Mouse (Mus musculus) myocyte (in vitro differentiated cells): Measurements from ENCODE around the gene Card10. TPM values are rescaled to one million over a fixed set of nuclear protein-coding genes. Genes with fewer than 3 reads are reported as not detected.

Source experiments
- H3K27me3 ChIP-seq: one replicate; pipeline ENCODE4 v1.6.1; 2011; ENCODE audit not compliant: control insufficient read depth, insufficient read depth, insufficient read length
- H3K36me3 ChIP-seq: one replicate; pipeline ENCODE4 v1.6.1; 2011; ENCODE audit not compliant: control insufficient read depth, insufficient read depth
- H3K4me2 ChIP-seq: one replicate; pipeline ENCODE4 v1.6.1; 2011; ENCODE audit warnings: low read depth, control low read depth
- H3K4me3 ChIP-seq: one replicate; pipeline ENCODE4 v1.5.1; 2011; ENCODE audit warnings: mild to moderate bottlenecking, control low read depth, moderate library complexity
- H3K79me2 ChIP-seq: one replicate; pipeline ENCODE4 v1.6.1; 2011; ENCODE audit not compliant: control insufficient read depth, insufficient read depth
- H3ac ChIP-seq: one replicate; pipeline ENCODE4 v1.6.1; 2011; ENCODE audit not compliant: control insufficient read depth, insufficient read length
- CEBPB ChIP-seq: IDR thresholded peaks from 2 replicates; pipeline ENCODE4 v1.6.1; 2011; ENCODE audit warnings: mild to moderate bottlenecking, moderate library complexity; ENCODE audit not compliant: poor library complexity, insufficient read depth, severe bottlenecking
- E2F4 ChIP-seq: IDR thresholded peaks from one replicate; pipeline ENCODE4 v1.6.1; 2011; ENCODE audit warnings: mild to moderate bottlenecking, control low read depth, moderate library complexity; ENCODE audit not compliant: insufficient read depth
- MAX ChIP-seq: IDR thresholded peaks from one replicate; pipeline ENCODE4 v1.6.1; 2011; ENCODE audit warnings: low read depth, mild to moderate bottlenecking, control low read depth
- MYOD1 ChIP-seq, 3 experiments: IDR thresholded peaks; one replicate each; pipeline ENCODE4 v1.6.1; 2011; ENCODE audit warnings: control low read depth in 2 of 3, low read depth in 2 of 3, mild to moderate bottlenecking in 2 of 3, moderate library complexity in 1 of 3; ENCODE audit not compliant: insufficient read length in 2 of 3, control insufficient read depth in 1 of 3
- MYOG ChIP-seq, 3 experiments: IDR thresholded peaks; one replicate each; pipeline ENCODE4 v1.6.1; 2011; ENCODE audit warnings: control low read depth in 2 of 3, low read depth in 2 of 3, mild to moderate bottlenecking in 2 of 3; ENCODE audit not compliant: insufficient read length in 2 of 3, control insufficient read depth in 1 of 3, insufficient read depth in 1 of 3
- POLR2A ChIP-seq: IDR thresholded peaks from one replicate; pipeline ENCODE4 v1.6.1; 2011; ENCODE audit warnings: low read depth, mild to moderate bottlenecking, control low read depth, moderate library complexity; ENCODE audit not compliant: insufficient read length
- POLR2AphosphoS2 ChIP-seq: IDR thresholded peaks from one replicate; pipeline ENCODE4 v1.6.1; 2011; ENCODE audit warnings: low read depth, control low read depth; ENCODE audit not compliant: insufficient read length
- REST ChIP-seq: IDR thresholded peaks from one replicate; pipeline ENCODE4 v1.6.1; 2011; ENCODE audit warnings: mild to moderate bottlenecking, control low read depth, moderate library complexity; ENCODE audit not compliant: insufficient read depth, insufficient read length
- SRF ChIP-seq: IDR thresholded peaks from one replicate; pipeline ENCODE4 v1.6.1; 2011; ENCODE audit warnings: low read depth; ENCODE audit not compliant: control insufficient read depth, insufficient read length
- TCF12 ChIP-seq: IDR thresholded peaks from one replicate; pipeline ENCODE4 v1.6.1; 2011; ENCODE audit warnings: mild to moderate bottlenecking, control low read depth; ENCODE audit not compliant: poor library complexity, insufficient read depth, severe bottlenecking
- TCF3 ChIP-seq: IDR thresholded peaks from one replicate; pipeline ENCODE4 v1.6.1; 2011; ENCODE audit warnings: low read depth, control low read depth; ENCODE audit not compliant: insufficient read length
- USF1 ChIP-seq: IDR thresholded peaks from one replicate; pipeline ENCODE4 v1.6.1; 2011; ENCODE audit warnings: low read depth, mild to moderate bottlenecking, control low read depth, moderate library complexity
- polyA plus RNA-seq: library from polyadenylated mRNA; unstranded; fragments of >200 nt; fragmentation: generic; extraction: Trizol; gene quantifications from one replicate; pipeline ENCODE4 v1.2.1, GENCODE M21; 2012; ENCODE audit warnings: missing spikeins

Card10 gene
- polyA plus RNA-seq, 1 experiment = 1.4 TPM

- no peak for TF ChIP-seq MAX
- no peak for TF ChIP-seq REST
- TF ChIP-seq E2F4 = no peak
- TF ChIP-seq MYOG (IDR thresholded peaks at IDR 0.05; ENCODE audit: control insufficient read depth in 1 of 3, insufficient read depth in 1 of 3, insufficient read length in 2 of 3, low read depth in 2 of 3) = peak; percentile 31 to 86 (median 47)
- TF ChIP-seq USF1 = peak; percentile 12
- no peak for TF ChIP-seq SRF
- peak; percentile 35 to 89 (median 84) for TF ChIP-seq MYOD1 (IDR thresholded peaks at IDR 0.05; ENCODE audit: control insufficient read depth in 1 of 3, insufficient read length in 2 of 3, low read depth in 2 of 3)
- no peaks in the 10 kb centered on the region for H3K79me2 ChIP-seq
- H3K27me3 ChIP-seq = no peaks in the 10 kb centered on the region
- H3ac ChIP-seq = no peak overlapping the region
- no peak overlapping the region for H3K4me2 ChIP-seq
- H3K4me3 ChIP-seq = no peak overlapping the region
- H3K36me3 ChIP-seq = no peaks in the 10 kb centered on the region
Observed at GRCm38 (mm10) chr15:78790451-78790850, 12.4 kb downstream of the Card10 start.

GRCm38 (mm10) chr15:78789721-78790323, 13.0 kb downstream of the Card10 start:
- Histone ChIP-seq H3ac (no peak overlapping the region), H3K4me2 (no peak overlapping the region), H3K27me3 (no peaks in the 10 kb centered on the region), H3K79me2 (no peaks in the 10 kb centered on the region), H3K4me3 (no peak overlapping the region), H3K36me3 (no peaks in the 10 kb centered on the region)
- TF ChIP-seq MYOG (IDR thresholded peaks at IDR 0.05; ENCODE audit: control insufficient read depth in 1 of 3, insufficient read depth in 1 of 3, insufficient read length in 2 of 3, low read depth in 2 of 3) (peak in 1 of 3 experiments; percentile 18), MYOD1 (IDR thresholded peaks at IDR 0.05; ENCODE audit: control insufficient read depth in 1 of 3, insufficient read length in 2 of 3, low read depth in 2 of 3) (peak in 1 of 3 experiments; percentile 5), USF1 (no peak)

GRCm38 (mm10) chr15:78788042-78788441, 14.8 kb downstream of the Card10 start:
- no peak overlapping the region for H3K4me2 ChIP-seq
- H3ac ChIP-seq = no peak overlapping the region
- no peaks in the 10 kb centered on the region for H3K36me3 ChIP-seq
- no peak for TF ChIP-seq POLR2A
- TF ChIP-seq USF1 = no peak
- TF ChIP-seq MAX = no peak
- TF ChIP-seq TCF12 = no peak
- no peak for TF ChIP-seq REST
- no peak for TF ChIP-seq POLR2AphosphoS2
- TF ChIP-seq MYOG (IDR thresholded peaks at IDR 0.05; ENCODE audit: control insufficient read depth in 1 of 3, insufficient read depth in 1 of 3, insufficient read length in 2 of 3, low read depth in 2 of 3) = no peak
- TF ChIP-seq SRF = no peak
- no peak for TF ChIP-seq TCF3
- no peak for TF ChIP-seq E2F4
- no peak for TF ChIP-seq CEBPB
- no peak for TF ChIP-seq MYOD1 (IDR thresholded peaks at IDR 0.05; ENCODE audit: control insufficient read depth in 1 of 3, insufficient read length in 2 of 3, low read depth in 2 of 3)
- no peaks in the 10 kb centered on the region for H3K79me2 ChIP-seq
- H3K4me3 ChIP-seq = no peak overlapping the region
- H3K27me3 ChIP-seq = no peaks in the 10 kb centered on the region

- Histone ChIP-seq H3K27me3 (no peaks in the 10 kb centered on the region), H3K4me3 (no peak overlapping the region), H3K36me3 (no peaks in the 10 kb centered on the region), H3K4me2 (no peak overlapping the region), H3K79me2 (no peaks in the 10 kb centered on the region), H3ac (no peak overlapping the region)
- TF ChIP-seq POLR2AphosphoS2 (no peak), MYOG (IDR thresholded peaks at IDR 0.05; ENCODE audit: control insufficient read depth in 1 of 3, insufficient read depth in 1 of 3, insufficient read length in 2 of 3, low read depth in 2 of 3) (peak in 1 of 3 experiments; percentile 15)
Observed at GRCm38 (mm10) chr15:78787287-78787856, 15.5 kb downstream of the Card10 start.

GRCm38 (mm10) chr15:78786411-78786818, 16.4 kb downstream of the Card10 start:
- H3K27me3 ChIP-seq = no peaks in the 10 kb centered on the region
- H3K4me3 ChIP-seq = no peak overlapping the region
- H3K79me2 ChIP-seq = no peaks in the 10 kb centered on the region
- H3ac ChIP-seq = no peak overlapping the region
- no peaks in the 10 kb centered on the region for H3K36me3 ChIP-seq
- no peak overlapping the region for H3K4me2 ChIP-seq
- no peak for TF ChIP-seq E2F4
- no peak for TF ChIP-seq MYOD1 (IDR thresholded peaks at IDR 0.05; ENCODE audit: control insufficient read depth in 1 of 3, insufficient read length in 2 of 3, low read depth in 2 of 3)
- TF ChIP-seq SRF = no peak
- no peak for TF ChIP-seq CEBPB
- TF ChIP-seq MAX = no peak
- TF ChIP-seq POLR2A = no peak
- TF ChIP-seq REST = no peak
- no peak for TF ChIP-seq USF1
- no peak for TF ChIP-seq TCF3
- TF ChIP-seq MYOG (IDR thresholded peaks at IDR 0.05; ENCODE audit: control insufficient read depth in 1 of 3, insufficient read depth in 1 of 3, insufficient read length in 2 of 3, low read depth in 2 of 3) = no peak
- no peak for TF ChIP-seq TCF12
- no peak for TF ChIP-seq POLR2AphosphoS2
